Mouse (Mus musculus): ENCODE data around the gene Rnf11. TPM values are rescaled to one million over a fixed set of nuclear protein-coding genes. Genes with fewer than 3 reads are reported as not detected.
"Not testable (repeated sequence)": the region's sequence is repeated elsewhere in the genome, so short reads cannot be mapped to it uniquely, and the experiment has no call there.

The Rnf11 gene
- polyA plus RNA-seq, 1 experiment from 2014 or later, result 75.1 TPM

DNA sequence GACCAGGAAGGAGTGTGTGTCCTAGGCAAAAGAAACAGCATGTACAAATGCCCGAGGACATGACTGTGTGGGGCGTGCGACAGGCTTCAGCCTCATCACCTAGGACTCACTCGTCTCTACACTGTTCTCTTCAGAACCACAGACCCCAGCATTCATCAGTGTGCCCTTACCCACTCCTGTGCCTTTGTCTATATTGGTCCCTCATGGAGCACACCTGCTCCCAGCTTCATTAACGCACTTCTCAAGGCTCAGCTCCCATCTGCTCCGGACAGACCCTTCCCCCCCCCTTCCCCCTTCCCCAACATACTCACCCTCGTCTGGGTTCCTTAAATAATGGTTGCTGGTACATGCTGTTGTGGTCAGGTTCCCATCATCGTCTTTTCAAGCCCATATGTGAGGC lies 79.1 kb downstream of the Rnf11 start:
- H3K4me3 ChIP-seq (ENCODE audit: low read depth, low read length), result no peak overlapping the region
- H3K36me3 ChIP-seq (ENCODE audit: control insufficient read depth, insufficient read depth, low read length), result no peaks in the 10 kb centered on the region
- ATAC-seq (ENCODE audit: low read depth) (no peak), DNase-seq (ENCODE audit: low spot score) (no peak)
- H3K9ac ChIP-seq (ENCODE audit: low read depth, low read length), result no peak overlapping the region
- H3K4me2 ChIP-seq (ENCODE audit: low read depth, low read length), result no peak overlapping the region
- 66% methylated on average over 8 of the region's 8 CpGs for WGBS
- H3K9me3 ChIP-seq (ENCODE audit: control insufficient read depth, low read length), result no peaks in the 10 kb centered on the region
- peaks cover 6% of the 10 kb centered on the region; the same call in 1 of the 2 replicates for H3K4me1 ChIP-seq (ENCODE audit: control insufficient read depth, insufficient read depth, low read length)
- no peak overlapping the region for H3K27ac ChIP-seq (replicated peaks; ENCODE audit: low read depth, low read length)
- no peaks in the 10 kb centered on the region for H3K27me3 ChIP-seq (replicated peaks; ENCODE audit: control insufficient read depth, insufficient read depth, low read length)

DNA sequence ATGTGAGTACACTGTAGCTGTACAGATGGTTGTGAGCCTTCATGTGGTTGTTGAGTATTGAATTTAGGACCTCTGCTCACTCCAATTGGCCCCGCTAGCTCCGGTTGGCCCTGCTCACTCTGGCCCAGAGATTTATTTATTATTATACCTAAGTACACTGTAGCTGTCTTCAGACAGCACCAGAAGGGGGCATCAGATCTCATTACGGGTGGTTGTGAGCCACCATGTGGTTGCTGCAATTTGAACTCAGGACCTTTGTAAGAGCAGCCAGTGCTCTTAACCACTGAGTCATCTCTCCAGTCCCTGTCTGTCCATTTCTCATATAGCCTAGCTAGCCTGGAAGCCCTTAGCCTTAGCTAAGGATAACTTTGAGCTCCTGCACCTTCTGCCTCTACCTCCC lies 79.6 kb downstream of the Rnf11 start:
- H3K9ac ChIP-seq (ENCODE audit: low read depth, low read length); ATAC-seq (ENCODE audit: low read depth); H3K27me3 ChIP-seq (replicated peaks; ENCODE audit: control insufficient read depth, insufficient read depth, low read length); DNase-seq (ENCODE audit: low spot score); H3K4me3 ChIP-seq (ENCODE audit: low read depth, low read length); H3K27ac ChIP-seq (replicated peaks; ENCODE audit: low read depth, low read length); H3K4me1 ChIP-seq (ENCODE audit: control insufficient read depth, insufficient read depth, low read length); H3K9me3 ChIP-seq (ENCODE audit: control insufficient read depth, low read length); H3K4me2 ChIP-seq (ENCODE audit: low read depth, low read length); H3K36me3 ChIP-seq (ENCODE audit: control insufficient read depth, insufficient read depth, low read length): not testable (repeated sequence)
- whole genome bisulfite sequencing, result 83% methylated on average over 3 of the region's 3 CpGs

DNA sequence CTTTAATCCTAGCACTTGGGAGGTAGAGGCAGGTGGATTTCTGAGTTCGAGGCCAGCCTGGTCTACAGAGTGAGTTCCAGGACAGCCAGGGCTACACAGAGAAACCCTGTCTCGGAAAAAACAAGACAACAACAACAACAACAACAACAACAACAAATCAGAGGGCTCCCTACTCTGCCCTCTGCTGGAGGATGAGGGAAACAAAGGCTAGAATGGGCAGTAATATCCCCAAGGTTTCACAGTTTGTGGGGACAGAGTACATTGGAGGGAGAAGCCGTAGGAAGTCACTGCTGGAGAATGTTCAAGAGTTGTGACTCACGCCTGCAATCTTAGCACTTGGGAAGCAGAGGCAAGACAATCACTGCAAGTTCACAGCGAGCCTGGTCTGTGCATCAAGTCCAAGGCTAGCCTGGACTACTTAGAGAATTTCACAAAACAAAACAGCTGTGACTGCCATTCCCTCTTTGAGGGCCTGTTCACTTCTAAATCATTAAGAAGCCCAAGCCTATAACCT lies 83.3 kb downstream of the Rnf11 start:
- H3K9me3 ChIP-seq (ENCODE audit: control insufficient read depth, low read length), result no peaks in the 10 kb centered on the region
- no peaks in the 10 kb centered on the region for H3K36me3 ChIP-seq (ENCODE audit: control insufficient read depth, insufficient read depth, low read length)
- H3K27ac ChIP-seq (replicated peaks; ENCODE audit: low read depth, low read length), result no peak overlapping the region
- 79% methylated on average over 5 of the region's 5 CpGs for WGBS
- H3K4me2 ChIP-seq (ENCODE audit: low read depth, low read length), result no peak overlapping the region
- no peaks in the 10 kb centered on the region for H3K27me3 ChIP-seq (replicated peaks; ENCODE audit: control insufficient read depth, insufficient read depth, low read length)
- no peak overlapping the region for H3K9ac ChIP-seq (ENCODE audit: low read depth, low read length)
- H3K4me1 ChIP-seq (ENCODE audit: control insufficient read depth, insufficient read depth, low read length), result peaks cover 2% of the 10 kb centered on the region; the same call in 1 of the 2 replicates
- ATAC-seq (ENCODE audit: low read depth) (no peak), DNase-seq (ENCODE audit: low spot score) (no peak)
- H3K4me3 ChIP-seq (ENCODE audit: low read depth, low read length), result no peak overlapping the region

Other genes with a start within 250 kb of the Rnf11 start
- gene Eps15, start 204.5 kb downstream of the Rnf11 start, polyA plus RNA-seq (2014; fragmentation: Nextera tagmentation; extraction: Ambion mirVana), result 40.9 and 45.3 TPM in 2 replicates
- 4.0 and 4.2 TPM in 2 replicates for gene Ttc39a, start 78.1 kb downstream of the Rnf11 start, polyA plus RNA-seq (2014; fragmentation: Nextera tagmentation; extraction: Ambion mirVana)
- not detected in 2 replicates for gene 4930522H14Rik, start 46.6 kb upstream of the Rnf11 start, polyA plus RNA-seq (2014; fragmentation: Nextera tagmentation; extraction: Ambion mirVana)
- gene Cdkn2c, start 182.5 kb upstream of the Rnf11 start, polyA plus RNA-seq (2014; fragmentation: Nextera tagmentation; extraction: Ambion mirVana), result 12.0 and 15.8 TPM in 2 replicates
- gene Faf1, start 191.9 kb upstream of the Rnf11 start, polyA plus RNA-seq (2014; fragmentation: Nextera tagmentation; extraction: Ambion mirVana), result 27.9 and 29.3 TPM in 2 replicates